Mouse (Mus musculus): ENCODE results near the gene Pfkfb3.
A peak's percentile ranks its signal among the peaks of the same experiment; 100 is the strongest.

The Pfkfb3 gene

DNA sequence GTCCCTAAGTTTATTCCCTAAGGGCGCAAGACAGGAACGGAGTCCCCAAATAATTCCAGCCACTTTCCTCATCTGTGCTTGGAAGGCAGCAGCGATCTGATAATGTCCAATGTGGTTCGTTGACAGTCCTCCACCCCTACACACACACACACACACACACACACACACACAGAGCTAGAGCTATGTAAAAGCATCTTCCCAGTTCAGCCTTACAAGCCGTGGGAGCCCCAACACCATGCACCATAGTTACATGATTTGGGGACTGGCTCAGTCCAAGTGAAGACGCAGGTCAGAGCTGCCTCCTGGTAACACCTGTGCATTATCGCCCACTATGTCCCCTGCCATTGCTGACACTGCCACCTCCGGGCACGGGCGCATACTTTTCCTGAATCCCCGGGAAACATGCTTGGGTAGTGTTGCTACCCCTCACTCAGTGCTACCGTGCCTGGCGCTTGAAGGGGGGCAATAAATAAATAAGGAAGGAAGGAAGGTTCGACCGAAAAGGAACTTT lies 51.6 kb downstream of the Pfkfb3 start:
- DNase-seq (ENCODE audit: low read depth, low spot score): no peak

DNA sequence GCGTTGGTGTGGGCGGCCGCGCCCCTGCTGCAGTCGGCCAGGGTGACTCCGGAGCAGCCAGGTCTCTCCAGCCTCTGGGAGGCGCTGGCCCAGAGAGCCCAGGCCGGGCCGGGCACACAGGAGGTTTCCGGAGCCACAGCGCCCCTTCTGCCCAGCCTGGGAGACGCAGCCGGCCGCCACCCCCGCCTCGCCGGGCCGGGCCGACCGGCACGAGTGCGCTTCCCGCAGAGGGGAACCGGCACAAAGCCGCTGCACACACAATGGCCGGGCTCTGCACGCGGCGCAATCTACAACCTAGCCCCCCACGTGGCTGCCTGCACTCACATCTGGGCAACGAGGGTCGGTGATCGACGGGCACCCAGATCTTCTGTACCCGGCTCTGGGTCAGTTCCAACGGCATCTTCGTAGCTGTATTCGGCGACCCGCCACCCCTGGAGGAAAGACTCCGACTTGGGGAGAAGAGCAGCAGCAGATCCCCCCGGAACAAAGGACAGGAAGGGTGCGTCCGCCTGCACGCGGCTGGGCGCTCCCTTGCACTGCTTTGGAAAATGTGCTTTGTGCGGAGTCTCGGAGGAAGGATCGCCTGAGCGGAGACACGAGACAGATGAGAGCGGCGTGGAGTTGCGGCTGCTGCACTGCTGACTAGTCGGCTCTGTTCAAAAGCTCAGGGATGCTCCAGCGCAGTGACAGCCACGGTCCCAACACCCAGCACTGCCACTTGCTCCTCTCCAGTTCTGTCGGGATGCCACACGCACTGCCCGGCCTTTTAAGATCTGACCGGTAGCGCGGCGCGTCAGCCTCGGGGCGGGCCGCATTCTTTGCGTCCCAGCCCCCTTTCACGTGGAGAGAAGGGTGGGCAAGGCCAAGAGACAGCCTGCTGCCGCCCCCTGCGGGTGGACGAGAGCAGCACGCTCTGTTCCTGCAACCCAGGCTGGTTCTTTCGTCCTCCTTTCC lies 52.3 kb downstream of the Pfkfb3 start:
- peak; percentile 92 for DNase-seq (ENCODE audit: low read depth, low spot score)

DNA sequence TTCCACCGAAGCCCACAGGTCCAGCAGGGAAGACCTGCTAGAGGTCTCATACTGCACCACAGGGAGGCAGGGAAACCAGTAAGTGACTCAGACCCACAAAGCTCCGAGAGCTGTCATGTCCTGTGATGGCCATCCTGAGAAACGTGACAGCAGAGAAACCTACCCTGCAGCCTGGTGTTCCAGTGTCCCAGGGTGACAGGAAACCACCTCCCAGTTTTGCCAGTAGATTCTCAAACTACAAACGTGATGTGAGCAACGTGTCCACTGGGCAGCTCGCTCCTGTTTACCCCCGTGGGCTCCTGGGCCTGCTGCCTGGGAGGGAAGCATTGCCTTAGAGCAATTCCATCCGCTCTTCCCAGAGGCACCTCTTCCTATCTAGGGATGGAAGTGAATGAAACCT lies 53.2 kb downstream of the Pfkfb3 start:
- DNase-seq (ENCODE audit: low read depth, low spot score): no peak

DNA sequence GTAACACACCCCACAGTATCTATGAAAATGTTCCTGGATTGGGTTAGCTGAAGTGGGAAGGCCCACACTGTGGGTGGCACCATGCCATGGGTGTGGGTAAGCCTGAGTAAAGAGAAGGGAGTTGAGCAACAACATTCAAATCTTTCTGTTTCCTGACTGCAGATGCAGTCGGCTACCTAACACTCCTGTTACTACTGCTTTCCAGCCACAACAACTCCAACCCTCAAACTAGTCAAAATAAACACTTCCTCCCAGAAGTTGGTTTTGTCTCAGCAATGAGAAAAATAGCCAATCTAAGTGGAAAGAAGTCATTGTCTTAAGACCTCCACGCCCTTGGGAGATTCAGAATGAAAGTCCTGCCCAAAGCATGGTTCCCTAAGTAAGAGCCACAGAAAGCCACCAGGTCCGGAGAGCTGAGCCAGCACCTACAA lies 57.3 kb downstream of the Pfkfb3 start:
- DNase-seq (ENCODE audit: low read depth, low spot score): no peak

DNA sequence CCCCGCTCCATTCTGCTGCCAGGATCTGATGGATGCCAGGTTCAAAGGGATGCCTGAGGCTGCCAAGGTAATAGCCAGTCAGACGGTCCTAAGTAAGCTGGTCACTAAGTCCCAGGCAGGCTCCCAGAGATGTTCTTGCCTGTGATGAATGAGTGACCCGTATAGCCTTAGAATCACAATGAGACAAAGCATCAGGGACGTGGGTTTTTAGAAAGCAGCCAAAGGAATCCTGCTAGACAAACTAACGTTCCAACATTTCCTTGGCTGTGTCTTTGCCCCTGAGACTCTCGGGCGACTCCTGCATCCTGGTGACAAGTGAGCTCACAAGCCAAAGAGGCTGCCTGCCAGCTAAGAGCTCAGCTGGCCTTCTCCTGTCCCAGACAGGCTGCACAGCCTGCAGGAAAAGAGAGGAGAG lies 59.0 kb downstream of the Pfkfb3 start:
- DNase-seq (ENCODE audit: low read depth, low spot score): no peak

DNA sequence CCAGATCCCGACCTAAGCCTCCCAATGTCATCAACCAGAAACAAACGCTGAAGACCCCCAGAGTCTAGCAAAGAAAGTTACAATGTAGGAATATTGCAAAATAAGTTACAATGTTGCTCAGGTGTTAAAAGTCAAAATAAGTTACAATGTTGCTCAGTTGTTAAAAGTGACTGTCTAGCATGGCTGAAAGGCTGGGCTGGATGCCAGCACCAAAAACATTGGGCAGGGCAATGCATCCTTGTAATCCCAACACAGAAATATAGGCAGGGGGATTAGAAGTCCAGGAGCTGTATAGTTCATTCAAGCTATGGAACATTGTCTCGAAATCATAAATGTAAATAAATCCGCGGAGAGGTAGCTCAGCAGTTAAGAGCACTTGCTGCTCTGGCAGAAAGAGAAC lies 61.0 kb downstream of the Pfkfb3 start:
- no peak for DNase-seq (ENCODE audit: low read depth, low spot score)

DNA sequence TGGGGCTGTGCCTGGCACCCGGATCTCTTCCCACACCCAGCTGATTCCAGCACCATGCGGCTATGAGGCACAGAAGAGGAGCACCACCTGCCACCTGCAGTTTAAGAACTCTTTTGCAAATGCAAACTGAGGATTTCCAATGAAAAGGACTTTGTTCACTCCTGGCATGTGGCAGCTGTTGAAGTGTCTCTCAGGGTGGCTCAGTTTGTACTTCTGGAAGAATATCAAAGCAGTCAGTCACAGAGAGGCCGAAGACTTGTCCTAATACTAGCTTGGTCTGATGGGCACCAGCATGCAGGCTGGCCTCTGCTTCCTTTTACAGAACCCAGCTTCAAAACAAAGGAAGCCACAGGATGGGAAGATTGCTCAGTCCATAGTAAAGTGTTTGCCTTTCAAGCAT lies 62.4 kb downstream of the Pfkfb3 start:
- peak; percentile 15 for DNase-seq (ENCODE audit: low read depth, low spot score)

DNA sequence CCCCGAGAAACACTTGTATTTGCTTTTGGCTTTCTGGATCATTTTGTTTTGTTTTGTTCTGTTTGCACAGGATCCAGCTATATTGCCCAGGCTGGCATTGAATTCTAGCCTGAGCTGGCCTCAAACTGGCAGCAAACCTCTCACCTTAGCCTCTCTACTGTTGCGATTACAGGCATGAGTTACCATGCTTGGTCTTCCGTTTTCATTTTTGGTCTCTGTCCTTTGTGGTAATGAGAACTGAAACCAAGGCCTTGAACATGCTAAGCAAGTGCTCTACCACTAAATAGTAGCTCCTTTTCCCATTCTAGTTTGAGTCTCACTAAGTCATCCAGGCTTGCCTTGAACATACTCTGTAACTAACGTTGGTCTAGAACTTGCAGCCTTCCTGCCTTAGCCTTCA lies 63.3 kb downstream of the Pfkfb3 start:
- DNase-seq (ENCODE audit: low read depth, low spot score): no peak

DNA sequence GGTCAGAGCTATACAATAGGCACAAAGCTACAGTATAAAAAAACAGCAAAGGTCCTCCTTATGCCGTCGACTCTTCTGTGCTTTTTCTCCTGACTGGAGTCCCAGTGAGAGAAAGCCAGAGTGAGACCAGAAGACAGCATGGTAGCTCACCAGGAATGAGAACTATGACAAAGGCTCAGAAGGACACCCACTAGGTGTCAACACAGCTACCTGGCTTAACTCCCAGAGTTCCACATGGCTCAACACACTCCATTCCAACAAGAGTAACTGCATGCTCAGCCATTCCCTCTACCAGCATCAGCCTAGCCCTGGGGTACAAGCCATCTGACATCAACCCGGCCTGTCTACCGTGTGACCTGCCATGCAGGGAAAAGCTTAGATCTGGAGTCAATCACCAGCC lies 70.7 kb downstream of the Pfkfb3 start:
- DNase-seq (ENCODE audit: low read depth, low spot score): no peak

DNA sequence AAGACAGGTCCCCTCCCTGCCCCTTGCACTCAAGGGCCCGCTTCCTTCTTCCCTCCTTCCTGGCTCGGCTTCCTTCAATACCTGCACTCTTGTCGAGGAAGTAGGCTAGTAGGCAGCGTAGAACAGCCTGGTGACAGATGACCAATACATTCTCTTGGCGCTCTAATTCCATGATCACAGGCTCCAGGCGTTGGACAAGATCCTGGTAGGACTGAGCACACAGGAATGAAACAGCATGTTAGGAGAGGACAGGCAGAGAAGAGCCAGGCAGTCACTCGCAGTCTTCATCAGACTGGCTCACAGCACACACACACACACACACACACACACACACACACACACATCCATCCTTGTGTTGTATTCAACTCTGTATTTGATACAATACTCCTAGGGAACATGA lies 71.5 kb downstream of the Pfkfb3 start:
- DNase-seq (ENCODE audit: low read depth, low spot score): no peak

DNA sequence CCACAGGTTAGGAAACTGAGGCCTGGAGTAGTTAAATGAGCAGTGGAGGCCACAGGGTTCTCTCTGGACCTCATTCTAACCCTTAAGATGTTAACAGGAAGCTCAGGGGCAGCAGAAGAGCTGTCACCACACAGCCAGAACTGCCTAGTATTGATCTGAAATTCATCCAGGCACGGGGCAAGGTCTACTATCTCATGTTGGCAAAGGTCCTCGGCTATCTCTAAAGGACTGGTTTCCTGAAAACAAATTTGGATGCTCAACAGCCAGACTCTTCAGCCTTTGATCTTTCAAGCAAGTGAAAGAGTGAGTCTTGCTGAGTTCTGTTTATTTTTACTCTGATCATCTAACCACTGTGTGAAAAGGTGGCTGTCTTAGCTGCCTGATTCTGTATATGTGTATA lies 74.9 kb downstream of the Pfkfb3 start:
- DNase-seq (ENCODE audit: low read depth, low spot score): no peak

DNA sequence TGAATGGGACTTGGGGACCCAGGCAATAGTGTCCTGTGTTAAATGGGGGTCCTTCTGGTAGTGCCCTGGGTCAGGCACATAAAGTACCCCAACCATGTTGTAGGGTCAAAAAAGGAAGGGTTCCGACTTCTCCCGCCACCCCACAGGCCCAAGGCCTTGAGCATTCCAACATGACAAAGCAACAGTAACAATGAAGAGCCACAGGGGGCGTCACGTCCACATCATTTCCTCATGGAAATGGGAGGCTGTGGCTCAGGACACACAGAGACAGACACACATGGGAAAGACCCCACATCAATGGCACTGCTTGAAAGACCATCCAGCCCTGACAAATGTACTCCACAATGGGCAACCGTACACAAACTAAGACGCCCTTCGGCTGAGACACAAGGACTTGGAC lies 78.6 kb downstream of the Pfkfb3 start:
- DNase-seq (ENCODE audit: low read depth, low spot score): peak; percentile 61

DNA sequence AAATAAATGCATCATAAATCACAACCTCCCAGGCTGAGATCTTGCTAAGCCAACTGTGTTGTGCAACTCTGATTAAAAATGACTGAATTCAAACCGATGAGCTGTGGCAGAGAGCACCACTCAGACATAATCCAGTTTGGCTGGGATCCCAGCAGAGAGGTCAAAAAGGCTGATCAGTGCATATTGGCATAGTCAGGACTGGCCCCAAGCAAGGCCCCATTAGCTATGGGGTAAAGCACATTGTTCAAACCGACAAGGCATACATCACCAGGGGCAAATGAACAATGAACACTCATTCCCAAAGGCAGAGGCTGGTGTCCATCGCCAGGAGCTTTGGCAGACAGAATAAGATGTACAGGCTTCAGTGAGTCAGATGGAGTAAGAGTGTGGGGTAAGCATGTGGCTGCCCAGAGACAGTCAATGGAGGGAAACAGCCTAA lies 89.2 kb downstream of the Pfkfb3 start:
- DNase-seq (ENCODE audit: low read depth, low spot score): no peak

DNA sequence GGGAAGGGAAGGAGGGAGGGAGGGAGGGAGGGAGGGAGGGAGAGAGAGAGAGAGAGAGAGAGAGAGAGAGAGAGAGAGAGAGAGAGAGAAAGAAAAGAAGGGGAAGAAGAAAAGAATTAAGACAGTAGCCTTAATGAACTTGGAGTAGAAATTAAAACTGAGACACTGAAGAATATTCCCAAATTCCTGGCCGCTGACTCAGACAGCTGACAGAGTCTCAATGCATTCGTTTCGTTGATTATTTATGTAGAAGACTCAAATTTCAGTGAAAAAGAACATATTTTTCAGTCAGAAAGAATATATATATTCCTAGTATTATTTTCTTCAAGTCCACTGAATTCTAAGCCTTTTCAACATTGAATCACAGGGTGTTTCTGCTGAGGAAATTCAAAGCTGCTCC lies 92.9 kb downstream of the Pfkfb3 start:
- DNase-seq (ENCODE audit: low read depth, low spot score): no peak

DNA sequence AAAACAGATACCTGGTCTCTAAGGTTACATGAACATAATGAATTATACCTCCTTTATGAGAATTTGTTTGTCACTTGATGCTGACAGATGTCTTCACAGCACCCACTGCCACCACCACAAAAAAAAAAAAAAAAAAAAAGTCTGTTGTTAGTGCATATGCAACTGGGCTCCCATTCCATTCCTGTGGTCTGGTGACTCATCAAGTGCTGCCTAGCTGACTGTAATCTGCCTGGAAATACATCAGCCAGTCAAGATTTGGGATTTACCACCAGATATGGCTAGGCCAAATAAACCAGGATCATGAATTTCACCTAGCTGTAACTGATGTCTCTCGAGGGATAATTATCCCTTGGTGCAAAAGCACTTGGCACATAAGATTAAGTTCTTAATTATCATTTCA lies 95.4 kb downstream of the Pfkfb3 start:
- no peak for DNase-seq (ENCODE audit: low read depth, low spot score)

DNA sequence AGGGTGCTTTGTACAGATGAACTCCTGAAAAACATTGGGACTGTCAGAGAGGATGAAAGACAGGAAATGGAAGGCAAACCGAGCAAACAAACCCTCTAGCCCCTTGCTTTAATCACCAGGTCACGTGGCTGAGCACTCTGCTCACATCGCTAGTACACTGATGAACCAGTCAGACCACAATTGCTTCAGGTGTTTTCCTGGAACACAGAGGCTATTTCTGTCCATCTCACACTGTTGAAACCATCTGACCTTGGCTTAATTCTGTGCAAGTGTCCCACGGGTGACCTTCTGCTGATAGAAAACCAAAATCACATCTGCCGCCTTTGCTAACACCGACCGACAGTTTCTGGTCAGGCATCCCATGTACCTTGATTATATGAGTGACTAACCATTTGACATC lies 96.0 kb downstream of the Pfkfb3 start:
- no peak for DNase-seq (ENCODE audit: low read depth, low spot score)

DNA sequence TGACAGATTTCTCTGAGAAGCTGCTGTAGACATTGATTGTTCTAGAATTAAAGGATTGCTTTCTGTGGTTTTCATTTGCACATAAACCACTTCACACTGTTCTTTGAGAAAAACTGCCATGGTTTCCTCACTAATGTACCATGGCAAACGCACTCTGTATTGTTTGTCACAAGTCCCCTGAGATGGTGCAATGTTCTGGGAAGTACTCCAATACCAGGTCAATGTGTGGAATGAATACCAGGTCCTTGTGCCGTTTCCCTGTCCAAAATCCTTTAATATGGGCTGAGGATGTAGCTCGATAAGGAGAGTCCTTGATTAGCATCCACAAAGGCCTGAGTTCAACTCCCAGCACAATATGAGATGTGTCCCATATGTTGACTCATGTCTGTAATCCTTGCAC lies 105.2 kb downstream of the Pfkfb3 start:
- DNase-seq (ENCODE audit: low read depth, low spot score): no peak

DNA sequence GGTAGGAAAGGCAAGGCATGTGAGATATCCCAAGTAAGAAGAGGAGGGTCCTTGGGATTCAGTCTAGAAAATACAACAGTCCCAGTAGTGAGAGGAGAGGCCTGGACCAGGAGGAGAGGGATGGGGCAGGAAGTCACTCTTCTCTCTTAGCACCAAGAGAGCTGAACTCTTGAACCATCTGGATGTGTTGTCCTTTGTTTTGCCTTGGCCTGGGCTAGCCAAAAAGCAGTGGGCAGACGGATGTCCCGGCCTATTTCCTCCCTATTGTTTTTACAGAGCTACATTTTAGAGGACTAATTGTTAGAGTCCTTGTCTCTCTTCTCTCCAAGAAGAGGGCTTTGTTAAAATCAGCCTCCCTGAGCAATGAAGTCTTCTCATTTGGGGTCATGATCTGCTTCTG lies 106.0 kb downstream of the Pfkfb3 start:
- DNase-seq (ENCODE audit: low read depth, low spot score): no peak

DNA sequence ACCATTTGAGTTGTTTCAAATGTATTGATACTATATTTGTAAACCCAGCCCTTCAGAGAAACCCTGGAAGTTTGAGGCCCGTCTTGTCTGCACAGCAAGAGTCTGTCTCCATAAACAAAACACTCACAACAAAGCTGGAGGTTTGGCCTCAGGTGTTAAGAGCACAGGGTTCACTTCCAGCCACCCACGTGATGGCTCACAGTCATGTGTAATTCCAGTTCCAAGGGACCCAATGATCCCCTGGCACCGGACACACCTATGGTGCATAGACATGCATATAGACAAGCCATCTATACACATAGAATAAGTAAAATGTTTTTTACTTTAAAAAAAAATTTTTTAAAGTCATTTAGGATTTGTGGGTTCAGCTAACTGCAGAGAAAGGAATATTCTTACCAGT lies 108.2 kb downstream of the Pfkfb3 start:
- DNase-seq (ENCODE audit: low read depth, low spot score): no peak

DNA sequence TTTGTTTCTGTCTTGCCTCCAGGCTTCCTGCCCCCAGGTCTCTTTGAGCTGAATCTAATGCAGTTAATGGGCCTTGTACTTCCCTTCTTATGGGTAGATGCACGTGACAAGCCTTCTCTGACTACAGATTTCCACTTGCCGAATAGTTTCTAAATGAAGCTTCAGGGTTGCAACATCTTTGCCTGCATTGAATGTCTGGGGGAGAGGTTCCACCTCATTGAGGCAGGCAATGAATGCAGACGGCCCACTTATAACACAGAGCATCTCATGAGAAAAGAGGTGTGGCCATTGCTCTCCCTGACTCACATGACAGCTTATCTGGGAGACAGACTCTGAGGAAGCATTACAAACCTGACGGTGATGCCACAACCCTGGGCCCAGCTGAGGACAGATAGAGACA lies 112.0 kb downstream of the Pfkfb3 start:
- DNase-seq (ENCODE audit: low read depth, low spot score): peak; percentile 5

DNA sequence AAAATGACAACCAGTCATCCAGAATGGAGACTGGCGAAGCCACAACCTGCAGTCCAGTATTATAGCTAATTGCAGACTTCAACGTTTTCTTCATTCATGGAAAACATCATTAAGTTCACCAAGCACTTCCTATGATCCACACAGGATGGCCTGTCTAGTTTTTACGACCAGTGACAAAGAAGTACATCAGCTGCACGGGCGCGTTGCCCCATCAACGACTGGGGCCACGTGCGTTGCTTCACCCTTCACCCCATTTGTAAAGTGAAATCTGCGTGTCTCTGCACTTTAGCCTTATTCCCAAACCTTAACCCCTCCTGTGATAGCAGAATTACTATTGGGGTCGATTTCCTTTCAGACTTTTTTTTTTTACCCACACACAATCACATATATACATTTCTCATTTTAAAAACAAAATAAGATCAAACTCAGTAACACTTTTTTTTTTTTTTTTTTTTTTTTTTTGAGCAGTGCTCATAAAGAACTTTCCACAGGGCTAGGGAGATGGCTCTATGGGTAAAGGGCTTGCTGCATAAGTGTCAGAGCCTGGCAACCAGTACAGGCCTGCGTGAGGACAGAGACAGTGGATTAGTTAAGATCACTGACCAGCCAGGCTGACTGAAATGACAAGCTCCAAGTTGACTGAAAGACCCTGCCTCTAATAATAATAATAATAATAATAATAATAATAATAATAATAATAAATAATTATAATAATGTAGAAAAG lies 115.5 kb downstream of the Pfkfb3 start:
- DNase-seq (ENCODE audit: low read depth, low spot score): no peak

DNA sequence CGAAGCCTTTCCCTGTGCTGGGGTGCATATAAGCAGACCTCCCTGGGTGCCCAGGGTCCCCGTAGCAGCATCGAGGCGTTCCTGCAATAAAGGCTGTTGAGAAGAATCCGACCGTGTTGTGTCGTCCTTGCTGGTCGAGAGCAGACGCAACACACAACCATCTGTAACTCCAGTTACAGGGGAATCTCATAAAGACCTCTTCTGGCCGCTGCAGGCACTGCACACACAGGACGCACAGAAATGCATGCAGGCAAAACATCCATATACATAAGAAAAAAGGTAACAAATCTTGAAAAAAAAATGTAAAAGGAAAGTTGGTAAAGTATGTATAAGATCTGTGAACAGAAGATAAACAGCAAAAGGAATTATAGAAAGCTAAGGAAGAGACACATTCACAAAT lies 117.5 kb downstream of the Pfkfb3 start:
- DNase-seq (ENCODE audit: low read depth, low spot score): peak; percentile 64

DNA sequence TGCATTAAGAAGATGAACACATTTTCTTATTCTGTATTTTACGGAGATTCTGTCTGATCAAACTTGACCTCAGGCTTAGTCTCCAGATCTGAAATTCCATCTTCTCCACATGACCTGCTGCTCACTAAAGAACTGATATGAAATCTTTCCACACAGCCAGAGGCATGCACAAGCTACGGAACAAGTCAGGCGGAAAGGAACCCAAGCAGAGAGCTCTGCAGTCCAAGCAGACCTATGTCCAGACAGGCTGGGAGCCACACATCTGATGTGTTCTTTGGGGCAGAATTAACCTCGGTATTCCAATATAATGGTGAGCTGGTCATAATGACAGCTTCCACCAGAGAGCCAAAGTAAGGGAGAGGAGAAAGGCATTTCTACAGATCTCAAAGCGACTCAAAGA lies 120.5 kb downstream of the Pfkfb3 start:
- no peak for DNase-seq (ENCODE audit: low read depth, low spot score)

Measured in R1 (cell line).